Mouse (Mus musculus) neural tube, embryonic 15.5 days (tissue): ENCODE data around the gene Olfr704. TPM values are rescaled to one million over a fixed set of nuclear protein-coding genes. Genes with fewer than 3 reads are reported as not detected.
"Not testable (repeated sequence)": the region's sequence is repeated elsewhere in the genome, so short reads cannot be mapped to it uniquely, and the experiment has no call there.

ENCODE experiments used
- ATAC-seq: fragments of 200-750 bp; cut with Nextera tagmentation; 2 replicates; pipeline ENCODE4 v1.8.0; 2017; ENCODE audit warnings: mild to moderate bottlenecking, moderate TSS enrichment, moderate library complexity; ENCODE audit not compliant: low FRiP score
- H3K27ac ChIP-seq: fragments of 300-500 bp; sonication (generic); replicated peaks from 2 replicates; pipeline ENCODE4 v1.5.1; 2015; ENCODE audit warnings: mild to moderate bottlenecking, inconsistent platforms
- H3K27me3 ChIP-seq: fragments of 300-500 bp; sonication (generic); replicated peaks from 2 replicates; pipeline ENCODE4 v1.6.1; 2015; ENCODE audit warnings: inconsistent platforms
- H3K36me3 ChIP-seq: fragments of 300-500 bp; sonication (generic); 2 replicates; pipeline ENCODE4 v1.6.1; 2015; ENCODE audit warnings: inconsistent platforms
- H3K4me1 ChIP-seq: fragments of 300-500 bp; sonication (generic); 2 replicates; pipeline ENCODE4 v1.6.1; 2015; ENCODE audit warnings: inconsistent platforms
- H3K4me2 ChIP-seq: fragments of 300-500 bp; sonication (generic); 2 replicates; pipeline ENCODE4 v1.6.1; 2015; ENCODE audit warnings: inconsistent platforms, mild to moderate bottlenecking, moderate library complexity
- H3K4me3 ChIP-seq: fragments of 300-500 bp; sonication (generic); replicated peaks from 2 replicates; pipeline ENCODE4 v1.5.1; 2015; ENCODE audit warnings: mild to moderate bottlenecking, inconsistent platforms
- H3K9ac ChIP-seq: fragments of 300-500 bp; sonication (generic); replicated peaks from 2 replicates; pipeline ENCODE4 v1.6.1; 2015; ENCODE audit warnings: mild to moderate bottlenecking, inconsistent platforms
- H3K9me3 ChIP-seq: fragments of 300-500 bp; sonication (generic); replicated peaks from 2 replicates; pipeline ENCODE4 v1.6.1; 2016; ENCODE audit warnings: inconsistent platforms
- WGBS: fragments of 180-500 bp; shearing (Covaris S2); methylation state at CpG from one replicate; pipeline ENCODE4 v1.1.7; 2015; ENCODE audit warnings: mixed read lengths; 5-methylcytosine and 5-hydroxymethylcytosine counted together
- polyA plus RNA-seq: library from polyadenylated mRNA; unstranded; fragments of >200 nt; fragmentation: Nextera tagmentation; extraction: Ambion mirVana; gene quantifications from 2 replicates; pipeline ENCODE4 v1.2.1, GENCODE M21; 2015

The Olfr704 gene
- polyA plus RNA-seq, result not detected in 2 replicates

GRCm38 (mm10) chr7:106862885-106863284 is at the start of gene Olfr704:
TSS of gene Olfr704 (plus strand) at chr7:106863185.
- H3K9ac ChIP-seq, result no peak within 1 kb of the TSS
- no peak within 1 kb of the TSS for H3K4me3 ChIP-seq
- no peak for ATAC-seq
- no peaks in the 10 kb centered on the region for H3K27me3 ChIP-seq
- no peak within 1 kb of the TSS for H3K27ac ChIP-seq
- no peaks in the 10 kb centered on the region for H3K4me1 ChIP-seq
- H3K4me2 ChIP-seq, result no peak within 1 kb of the TSS
- no peaks in the 10 kb centered on the region for H3K9me3 ChIP-seq
- H3K36me3 ChIP-seq, result no peaks in the 10 kb centered on the region

- Histone ChIP-seq H3K9ac (no peak within 1 kb of the TSS), H3K4me3 (no peak within 1 kb of the TSS), H3K27me3 (no peaks in the 10 kb centered on the region), H3K4me2 (no peak within 1 kb of the TSS), H3K36me3 (no peaks in the 10 kb centered on the region), H3K4me1 (no peaks in the 10 kb centered on the region), H3K9me3 (no peaks in the 10 kb centered on the region), H3K27ac (no peak within 1 kb of the TSS)
- ATAC-seq, result no peak
- 83% methylated on average over 2 of the region's 2 CpGs for WGBS
Measured at GRCm38 (mm10) chr7:106813829-106814228, 49.2 kb upstream of the Olfr704 start, which contains the start of gene Olfr701. TSS of gene Olfr701 (plus strand) at chr7:106814129.

- H3K4me2 ChIP-seq, result no peak overlapping the region
- no peaks in the 10 kb centered on the region for H3K4me1 ChIP-seq
- H3K27ac ChIP-seq, result no peak overlapping the region
- H3K9ac ChIP-seq, result no peak overlapping the region
- ATAC-seq, result no peak
- H3K4me3 ChIP-seq, result no peak overlapping the region
- H3K36me3 ChIP-seq, result no peaks in the 10 kb centered on the region
- WGBS, result 66% methylated on average over 2 of the region's 2 CpGs
- no peaks in the 10 kb centered on the region for H3K9me3 ChIP-seq
- H3K27me3 ChIP-seq, result no peaks in the 10 kb centered on the region
Measured at GRCm38 (mm10) chr7:106815775-106816174, 47.2 kb upstream of the Olfr704 start.

GRCm38 (mm10) chr7:106818414-106818813 is 44.6 kb upstream of the Olfr704 start:
- no peak for ATAC-seq
- Histone ChIP-seq H3K9ac (no peak overlapping the region), H3K4me1 (no peaks in the 10 kb centered on the region), H3K4me3 (no peak overlapping the region), H3K27me3 (no peaks in the 10 kb centered on the region), H3K36me3 (no peaks in the 10 kb centered on the region), H3K9me3 (no peaks in the 10 kb centered on the region), H3K4me2 (no peak overlapping the region), H3K27ac (no peak overlapping the region)

GRCm38 (mm10) chr7:106833793-106834192 is 29.2 kb upstream of the Olfr704 start, which contains the start of gene Olfr702:
TSS of gene Olfr702 (minus strand) at chr7:106833893.
- Histone ChIP-seq H3K27me3 (no peaks in the 10 kb centered on the region), H3K9ac (no peak within 1 kb of the TSS), H3K4me1 (no peaks in the 10 kb centered on the region), H3K4me2 (no peak within 1 kb of the TSS), H3K36me3 (no peaks in the 10 kb centered on the region), H3K9me3 (no peaks in the 10 kb centered on the region), H3K27ac (no peak within 1 kb of the TSS), H3K4me3 (no peak within 1 kb of the TSS)
- ATAC-seq, result no peak

GRCm38 (mm10) chr7:106843060-106843459 is 19.9 kb upstream of the Olfr704 start, which contains the start of gene Olfr703:
TSS of gene Olfr703 (plus strand) at chr7:106843360.
- no peak within 1 kb of the TSS for H3K4me2 ChIP-seq
- 77% methylated on average over 2 of the region's 2 CpGs for WGBS
- no peak for ATAC-seq
- no peaks in the 10 kb centered on the region for H3K36me3 ChIP-seq
- no peaks in the 10 kb centered on the region for H3K27me3 ChIP-seq
- no peak within 1 kb of the TSS for H3K27ac ChIP-seq
- H3K4me1 ChIP-seq, result no peaks in the 10 kb centered on the region
- H3K9ac ChIP-seq, result no peak within 1 kb of the TSS
- H3K9me3 ChIP-seq, result no peaks in the 10 kb centered on the region
- H3K4me3 ChIP-seq, result no peak within 1 kb of the TSS

GRCm38 (mm10) chr7:106876791-106877190 is 13.8 kb downstream of the Olfr704 start, which contains the start of gene Olfr705:
TSS of gene Olfr705 (minus strand) at chr7:106876891.
- no peak within 1 kb of the TSS for H3K9ac ChIP-seq
- no peaks in the 10 kb centered on the region for H3K27me3 ChIP-seq
- H3K4me1 ChIP-seq, result no peaks in the 10 kb centered on the region
- no peak within 1 kb of the TSS for H3K4me2 ChIP-seq
- no peaks in the 10 kb centered on the region for H3K36me3 ChIP-seq
- WGBS, result 81% methylated on average over 3 of the region's 3 CpGs
- ATAC-seq, result no peak
- no peaks in the 10 kb centered on the region for H3K9me3 ChIP-seq
- no peak within 1 kb of the TSS for H3K4me3 ChIP-seq
- no peak within 1 kb of the TSS for H3K27ac ChIP-seq

- Histone ChIP-seq H3K9me3 (no peaks in the 10 kb centered on the region), H3K27me3 (no peaks in the 10 kb centered on the region), H3K4me1 (no peaks in the 10 kb centered on the region), H3K4me3 (no peak within 1 kb of the TSS), H3K4me2 (no peak within 1 kb of the TSS), H3K9ac (no peak within 1 kb of the TSS), H3K27ac (no peak within 1 kb of the TSS), H3K36me3 (no peaks in the 10 kb centered on the region)
- 89% methylated on average over 2 of the region's 2 CpGs for WGBS
- ATAC-seq, result no peak
Measured at GRCm38 (mm10) chr7:106888062-106888461, 25.1 kb downstream of the Olfr704 start, which contains the start of gene Olfr706. TSS of gene Olfr706 (minus strand) at chr7:106888162.

- H3K27ac ChIP-seq, ATAC-seq: not testable (repeated sequence)
- WGBS, result 89% methylated on average over 3 of the region's 3 CpGs
Measured at GRCm38 (mm10) chr7:106901141-106901540, 38.2 kb downstream of the Olfr704 start, which contains the start of gene Olfr707. TSS of gene Olfr707 (minus strand) at chr7:106901241.

GRCm38 (mm10) chr7:106907676-106908075 is 44.7 kb downstream of the Olfr704 start, which contains the start of gene Olfr1532-ps1:
TSS of gene Olfr1532-ps1 (plus strand) at chr7:106908001.
- no peak within 1 kb of the TSS for H3K4me3 ChIP-seq
- no peak for ATAC-seq
- no peaks in the 10 kb centered on the region for H3K4me1 ChIP-seq
- WGBS, result 78% methylated on average over 2 of the region's 2 CpGs
- H3K9me3 ChIP-seq, result no peaks in the 10 kb centered on the region
- H3K9ac ChIP-seq, result no peak within 1 kb of the TSS
- no peaks in the 10 kb centered on the region for H3K27me3 ChIP-seq
- no peak within 1 kb of the TSS for H3K27ac ChIP-seq
- no peak within 1 kb of the TSS for H3K4me2 ChIP-seq
- H3K36me3 ChIP-seq, result no peaks in the 10 kb centered on the region

More at GRCm38 (mm10) chr7:106901141-106901540, 38.2 kb downstream of the Olfr704 start, which contains the start of gene Olfr707:
- not testable (repeated sequence) for H3K4me3 ChIP-seq, H3K36me3 ChIP-seq, H3K9ac ChIP-seq, H3K9me3 ChIP-seq, H3K27me3 ChIP-seq, H3K4me1 ChIP-seq, H3K4me2 ChIP-seq
